Mouse (Mus musculus): ENCODE measurements around the gene Gm21149. TPM values are rescaled to one million over a fixed set of nuclear protein-coding genes. Genes with fewer than 3 reads are reported as not detected.
"Not testable (repeated sequence)": the region's sequence is repeated elsewhere in the genome, so short reads cannot be mapped to it uniquely, and the experiment has no call there.

The Gm21149 gene
- not detected for total RNA-seq (2021)

- intact Hi-C loops (cut with DNase I); DNase-seq (ENCODE audit: low spot score): not testable (repeated sequence)
These were observed at the start of gene Gm21149 for GRCm38 (mm10) chr5:15476423-15476822. Gene Gm21149 (minus strand): TSS chr5:15476523.

DNA sequence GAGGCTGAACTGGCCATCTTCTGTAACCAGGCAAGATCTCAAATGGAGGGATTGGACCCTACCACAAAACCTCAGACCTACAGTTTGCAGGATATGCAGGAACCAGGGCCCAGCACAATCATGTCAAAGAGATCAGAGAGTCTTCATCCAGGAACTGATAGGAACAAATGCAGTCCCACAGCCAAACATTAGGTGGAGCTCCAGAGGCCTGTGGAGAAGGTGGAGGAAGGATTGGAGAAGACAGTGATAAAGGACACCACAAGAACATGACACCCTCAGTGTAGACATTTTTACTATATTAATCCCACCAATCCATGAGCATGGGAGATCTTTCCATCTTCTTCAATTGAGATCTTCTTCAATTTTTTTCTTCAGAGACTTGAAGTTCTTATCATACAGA lies 46.1 kb upstream of the Gm21149 start:
- DNase-seq (ENCODE audit: low spot score); intact Hi-C loops (cut with DNase I): not testable (repeated sequence)

- DNase-seq (ENCODE audit: low spot score); intact Hi-C loops (cut with DNase I): not testable (repeated sequence)
These were observed 45.7 kb upstream of the Gm21149 start for GRCm38 (mm10) chr5:15522028-15522427.

DNA sequence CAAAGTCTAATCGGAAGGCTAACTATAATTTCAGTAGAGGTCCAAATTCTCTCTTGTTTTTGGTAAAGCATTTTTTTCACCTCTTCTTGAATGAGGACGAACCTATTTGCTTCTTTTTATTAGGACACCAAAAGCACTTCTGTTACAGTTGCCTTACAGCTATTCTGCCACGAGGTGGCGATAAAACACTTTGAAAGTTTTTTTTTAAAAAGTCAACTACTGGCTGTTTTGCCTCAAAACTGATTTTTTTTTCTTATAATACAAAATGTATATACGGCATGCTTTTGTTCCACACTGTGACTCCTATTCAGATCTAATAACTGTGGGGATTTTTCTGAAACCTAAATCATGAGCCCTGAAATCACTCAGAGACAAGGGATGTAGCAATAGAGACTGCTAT lies 44.1 kb upstream of the Gm21149 start:
- DNase-seq (ENCODE audit: low spot score); intact Hi-C loops (cut with DNase I): not testable (repeated sequence)

GRCm38 (mm10) chr5:15517150-15517549 lies 40.8 kb upstream of the Gm21149 start:
- intact Hi-C loops (cut with DNase I); DNase-seq (ENCODE audit: low spot score): not testable (repeated sequence)

GRCm38 (mm10) chr5:15512236-15512635 lies 35.9 kb upstream of the Gm21149 start:
- intact Hi-C loops (cut with DNase I); DNase-seq (ENCODE audit: low spot score): not testable (repeated sequence)

DNA sequence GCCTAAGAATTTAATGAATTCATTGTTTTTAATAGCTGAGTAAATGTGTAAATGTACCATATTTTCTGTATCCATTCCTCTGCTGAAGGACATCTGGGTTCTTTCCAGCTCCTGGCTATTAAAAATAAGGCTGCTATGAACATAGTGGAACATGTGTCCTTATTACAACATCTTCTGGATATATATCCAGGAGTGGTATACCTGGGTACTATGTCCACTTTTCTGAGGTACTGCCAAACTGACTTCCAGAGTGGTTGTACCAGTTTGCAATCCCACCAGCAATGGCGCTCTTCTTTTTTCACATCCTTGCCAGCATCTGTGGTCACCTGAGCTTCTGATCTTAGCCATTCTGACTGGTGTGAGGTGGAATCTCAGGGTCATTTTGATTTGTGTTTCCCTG lies 33.6 kb upstream of the Gm21149 start:
- DNase-seq (ENCODE audit: low spot score); intact Hi-C loops (cut with DNase I): not testable (repeated sequence)

DNA sequence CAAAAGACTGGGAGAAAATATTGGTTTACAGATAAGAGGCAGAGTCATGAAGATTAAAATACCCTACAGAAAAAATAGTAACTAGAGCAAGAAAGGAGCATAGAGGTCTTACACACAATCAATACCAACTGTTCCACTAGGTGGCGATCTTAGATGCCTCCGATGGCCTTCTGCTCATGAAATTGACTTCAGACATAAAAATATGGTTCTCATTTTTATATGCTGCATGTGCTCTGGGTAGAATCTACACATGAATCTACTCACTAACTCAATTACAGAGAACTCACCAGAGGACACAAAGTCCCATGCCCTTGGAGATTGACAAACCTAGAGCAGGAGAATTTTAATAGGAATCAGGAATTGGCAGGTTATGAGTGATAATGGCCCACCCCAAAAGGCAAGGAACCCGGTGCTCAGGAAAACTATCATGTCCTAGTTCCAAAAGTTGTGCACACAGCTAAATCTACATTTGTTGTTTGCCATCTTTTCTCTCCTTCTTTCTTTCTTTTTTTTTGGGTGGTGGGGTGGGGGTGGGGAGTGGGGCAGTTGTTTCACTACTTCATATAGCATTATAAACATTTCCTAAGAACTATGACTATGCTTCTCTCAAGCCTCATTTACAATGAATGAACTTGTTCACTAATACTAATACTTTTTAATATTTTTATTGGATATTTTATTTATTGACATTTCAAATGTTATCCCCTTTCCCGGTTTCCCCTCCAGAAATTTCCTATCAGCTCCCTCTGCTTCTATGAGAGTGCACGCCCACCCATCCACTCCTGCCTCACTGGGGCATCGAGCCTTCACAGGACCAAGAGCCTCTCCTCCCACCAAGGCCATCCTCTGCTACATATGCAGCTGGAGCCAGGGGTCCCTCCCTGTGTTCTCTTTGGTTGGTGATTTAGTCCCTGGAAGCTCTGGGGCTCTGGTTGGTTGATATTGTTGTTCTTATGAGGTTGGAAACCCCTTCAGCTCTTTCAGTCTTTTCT lies 32.4 kb upstream of the Gm21149 start:
- intact Hi-C loops (cut with DNase I); DNase-seq (ENCODE audit: low spot score): not testable (repeated sequence)

GRCm38 (mm10) chr5:15507757-15508459 lies 31.6 kb upstream of the Gm21149 start:
- DNase-seq (ENCODE audit: low spot score); intact Hi-C loops (cut with DNase I): not testable (repeated sequence)

- no peak for DNase-seq (ENCODE audit: low spot score)
- intact Hi-C loops (cut with DNase I) = no loop called here
These were observed 30.9 kb upstream of the Gm21149 start for GRCm38 (mm10) chr5:15507309-15507619.

DNA sequence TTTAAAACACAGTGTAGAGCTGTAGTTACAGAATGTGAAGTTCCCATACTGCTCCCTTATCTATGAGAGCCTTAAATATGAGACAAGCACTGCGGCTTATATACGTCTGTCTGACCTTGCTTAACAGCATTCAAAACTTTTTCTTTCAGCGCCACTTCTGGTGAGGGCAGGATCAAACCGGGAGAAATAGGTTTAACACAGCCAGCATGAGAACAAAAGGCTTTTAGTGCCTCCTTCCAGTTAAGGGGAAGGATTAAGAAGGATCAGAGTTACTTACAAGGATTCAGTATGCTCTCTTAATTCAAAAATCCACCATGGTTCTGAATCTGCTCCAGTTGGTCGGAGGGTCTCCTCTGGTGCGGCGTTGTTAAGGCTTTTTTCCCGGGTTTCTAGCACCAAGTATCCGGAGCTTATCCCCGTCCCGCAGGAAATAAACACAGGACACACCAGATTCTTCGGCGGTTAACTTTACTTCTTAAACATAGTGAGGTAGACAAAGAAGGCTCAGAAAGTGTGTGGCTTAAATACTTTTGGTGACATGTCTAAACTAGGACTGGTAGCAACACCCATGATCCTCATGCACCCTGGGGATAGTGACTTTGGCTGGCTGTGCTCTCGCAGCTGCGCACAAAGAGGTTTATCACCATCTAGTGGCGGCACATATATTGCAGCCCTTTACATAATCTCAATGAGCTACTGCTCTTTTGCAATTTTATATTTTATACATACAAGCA lies 30.4 kb upstream of the Gm21149 start:
- DNase-seq (ENCODE audit: low spot score) = no peak
- intact Hi-C loops (cut with DNase I) = no loop called here

DNA sequence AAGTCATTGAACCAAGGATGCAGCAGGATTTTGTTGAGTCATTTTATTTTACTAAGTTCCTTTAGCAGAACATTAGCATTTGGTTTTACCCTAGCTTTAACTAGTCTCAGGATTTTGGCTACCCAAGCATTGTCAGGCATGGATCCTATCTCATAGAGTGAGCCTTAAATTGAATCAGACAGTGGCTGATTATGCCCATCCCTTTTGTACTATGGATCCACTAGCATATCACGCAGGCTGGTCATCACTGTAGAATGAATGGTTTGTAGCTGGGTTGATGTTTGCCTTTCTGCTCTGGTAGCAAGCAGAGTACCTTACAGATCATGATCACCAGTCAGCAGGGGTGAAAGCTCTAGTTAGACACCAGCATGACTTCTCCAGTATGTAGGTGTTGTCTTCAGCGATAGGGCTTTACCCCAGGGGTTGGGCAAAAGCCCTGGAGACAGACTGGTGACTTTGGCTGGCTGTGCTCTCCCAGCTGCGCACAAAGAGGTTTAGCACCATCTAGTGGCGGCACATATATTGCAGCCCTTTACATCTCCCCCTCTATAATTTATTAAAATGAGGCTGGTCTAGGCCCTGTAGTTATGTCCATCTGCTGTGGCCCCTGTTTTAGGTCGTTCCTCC lies 22.6 kb upstream of the Gm21149 start:
- DNase-seq (ENCODE audit: low spot score); intact Hi-C loops (cut with DNase I): not testable (repeated sequence)

DNA sequence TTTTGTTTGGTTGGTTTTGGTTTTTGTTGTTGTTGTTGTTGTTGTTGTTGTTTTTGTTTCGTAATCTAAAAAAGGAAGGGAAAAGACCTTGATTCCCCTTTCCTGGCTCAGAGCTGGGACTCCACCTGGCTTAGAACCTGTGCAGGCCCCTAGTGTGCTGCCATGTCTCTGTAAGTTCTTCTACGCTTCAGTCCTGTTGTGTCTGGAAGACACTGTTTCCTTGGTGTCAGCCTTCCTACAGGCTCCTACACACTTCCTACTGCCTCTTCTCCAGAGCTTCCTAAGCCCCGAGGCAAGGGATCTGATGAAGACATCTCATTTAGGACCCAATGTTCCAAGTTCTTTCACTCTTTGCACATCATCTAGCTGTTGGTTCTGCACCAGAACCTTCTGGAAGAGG lies 22.0 kb upstream of the Gm21149 start:
- intact Hi-C loops (cut with DNase I); DNase-seq (ENCODE audit: low spot score): not testable (repeated sequence)

DNA sequence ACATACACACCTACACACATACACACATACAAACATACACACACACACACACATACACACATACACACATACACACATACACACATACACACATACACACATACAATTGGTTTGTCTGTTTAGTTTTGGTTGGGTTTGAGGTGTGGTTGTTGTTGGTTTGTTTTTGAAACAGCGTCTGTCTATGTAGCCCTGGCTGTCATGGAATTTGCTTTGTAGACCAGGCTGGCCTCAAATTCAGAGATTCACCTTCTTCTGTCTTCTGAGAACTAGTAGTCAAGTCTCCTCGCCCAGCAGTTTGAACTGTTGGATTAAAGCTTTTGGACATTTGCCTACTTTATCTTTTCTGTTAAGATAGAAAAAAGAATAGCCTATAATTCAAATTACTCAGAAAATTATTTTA lies 14.6 kb upstream of the Gm21149 start:
- intact Hi-C loops (cut with DNase I); DNase-seq (ENCODE audit: low spot score): not testable (repeated sequence)

GRCm38 (mm10) chr5:15488743-15489142 lies 12.4 kb upstream of the Gm21149 start:
- intact Hi-C loops (cut with DNase I) = no loop called here
- no peak for DNase-seq (ENCODE audit: low spot score)

GRCm38 (mm10) chr5:15484616-15485015 lies 8.3 kb upstream of the Gm21149 start:
- intact Hi-C loops (cut with DNase I); DNase-seq (ENCODE audit: low spot score): not testable (repeated sequence)

DNA sequence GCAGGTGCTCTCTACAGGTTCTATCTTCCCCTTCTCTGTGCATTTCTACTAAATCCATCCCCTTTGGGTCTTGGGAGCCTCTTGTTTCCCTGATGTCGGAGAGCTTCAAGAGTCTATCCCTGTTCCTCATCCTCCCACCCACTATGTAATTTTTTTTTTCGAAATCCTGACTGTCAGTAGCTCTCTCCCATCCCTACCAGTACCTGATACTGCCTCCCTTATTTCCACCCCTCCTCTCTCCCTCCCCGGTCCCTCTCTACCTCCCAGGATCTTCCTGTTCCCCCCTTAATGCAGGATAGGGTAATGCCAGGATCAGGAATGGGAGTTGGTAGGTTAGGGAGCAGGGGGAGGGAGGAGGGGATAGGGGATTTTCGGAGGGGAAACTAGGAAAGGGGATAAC lies 7.3 kb upstream of the Gm21149 start:
- intact Hi-C loops (cut with DNase I); DNase-seq (ENCODE audit: low spot score): not testable (repeated sequence)

DNA sequence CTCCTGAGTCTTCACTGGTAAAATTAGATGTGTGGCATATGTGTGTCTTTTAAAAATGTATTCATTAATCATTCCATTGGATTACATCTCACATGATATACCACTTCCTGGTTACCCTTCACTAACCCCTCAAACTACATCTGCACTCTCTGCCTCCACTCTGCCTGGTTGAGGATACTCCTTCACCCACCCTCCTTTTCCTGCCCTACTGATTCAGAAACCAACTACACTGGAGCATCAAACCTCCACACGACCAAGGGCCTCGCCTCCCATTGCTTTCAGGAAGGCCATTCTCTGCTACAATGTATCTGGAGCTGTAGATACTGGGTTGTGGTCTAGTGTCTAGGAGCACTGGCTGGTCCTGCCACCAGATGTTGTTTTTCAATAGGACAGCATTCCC lies 6.5 kb upstream of the Gm21149 start:
- intact Hi-C loops (cut with DNase I); DNase-seq (ENCODE audit: low spot score): not testable (repeated sequence)

DNA sequence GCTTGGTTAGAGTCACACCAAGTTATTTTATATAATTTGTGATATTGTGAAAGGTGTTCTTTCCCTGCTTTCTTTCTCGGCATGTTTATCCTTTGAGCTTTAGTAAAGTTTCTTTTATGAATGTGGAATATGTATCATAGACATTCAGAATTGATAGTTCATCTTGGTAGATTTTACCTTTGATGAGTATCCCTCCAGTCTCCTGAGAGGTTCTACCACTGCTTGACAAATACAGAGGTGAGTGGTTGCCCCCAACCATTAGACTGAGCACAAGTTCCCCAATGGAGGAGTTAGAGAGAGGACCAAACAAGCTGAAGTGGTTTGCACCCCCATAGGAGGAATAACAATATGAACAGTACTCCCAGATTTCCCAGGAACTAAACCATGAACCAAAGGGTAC lies 6.2 kb downstream of the Gm21149 start:
- DNase-seq (ENCODE audit: low spot score); intact Hi-C loops (cut with DNase I): not testable (repeated sequence)

GRCm38 (mm10) chr5:15467768-15468167 lies 8.6 kb downstream of the Gm21149 start:
- intact Hi-C loops (cut with DNase I); DNase-seq (ENCODE audit: low spot score): not testable (repeated sequence)
